Mouse (Mus musculus): Measurements from ENCODE around the gene Slc7a6.

The Slc7a6 gene

GRCm38 (mm10) chr8:106168356-106169016 is at the start of gene Slc7a6:
Gene Slc7a6 (plus strand): TSS chr8:106168857.
- DNase-seq (ENCODE audit: low spot score), result peak; percentile 92

GRCm38 (mm10) chr8:106123443-106123842 is 45.2 kb upstream of the Slc7a6 start:
- DNase-seq (ENCODE audit: low spot score), result no peak

- no peak for DNase-seq (ENCODE audit: low spot score)
Observed at GRCm38 (mm10) chr8:106126055-106126454, 42.6 kb upstream of the Slc7a6 start.

GRCm38 (mm10) chr8:106127054-106127453 is 41.6 kb upstream of the Slc7a6 start:
- no peak for DNase-seq (ENCODE audit: low spot score)

- no peak for DNase-seq (ENCODE audit: low spot score)
Observed at GRCm38 (mm10) chr8:106127882-106128410, 40.7 kb upstream of the Slc7a6 start.

GRCm38 (mm10) chr8:106129232-106129930 is 39.3 kb upstream of the Slc7a6 start:
- no peak for DNase-seq (ENCODE audit: low spot score)

GRCm38 (mm10) chr8:106129997-106130396 is 38.7 kb upstream of the Slc7a6 start:
- DNase-seq (ENCODE audit: low spot score), result no peak

- no peak for DNase-seq (ENCODE audit: low spot score)
Observed at GRCm38 (mm10) chr8:106130505-106130904, 38.2 kb upstream of the Slc7a6 start.

- no peak for DNase-seq (ENCODE audit: low spot score)
Observed at GRCm38 (mm10) chr8:106131021-106131420, 37.6 kb upstream of the Slc7a6 start.

- DNase-seq (ENCODE audit: low spot score), result no peak
Observed at GRCm38 (mm10) chr8:106131488-106132222, 37.0 kb upstream of the Slc7a6 start.

- no peak for DNase-seq (ENCODE audit: low spot score)
Observed at GRCm38 (mm10) chr8:106132356-106132755, 36.3 kb upstream of the Slc7a6 start.

GRCm38 (mm10) chr8:106133526-106133925 is 35.1 kb upstream of the Slc7a6 start:
- no peak for DNase-seq (ENCODE audit: low spot score)

GRCm38 (mm10) chr8:106133946-106134345 is 34.7 kb upstream of the Slc7a6 start:
- no peak for DNase-seq (ENCODE audit: low spot score)

GRCm38 (mm10) chr8:106134751-106135571 is 33.7 kb upstream of the Slc7a6 start:
- DNase-seq (ENCODE audit: low spot score), result peak; percentile 83

GRCm38 (mm10) chr8:106135672-106136071 is 33.0 kb upstream of the Slc7a6 start:
- DNase-seq (ENCODE audit: low spot score), result no peak

GRCm38 (mm10) chr8:106136156-106137130 is 32.2 kb upstream of the Slc7a6 start, which contains the start of gene Esrp2:
Gene Esrp2 (minus strand): TSS chr8:106136974.
- peak; percentile 61 for DNase-seq (ENCODE audit: low spot score)

- DNase-seq (ENCODE audit: low spot score), result no peak
Observed at GRCm38 (mm10) chr8:106137218-106137905, 31.3 kb upstream of the Slc7a6 start.

GRCm38 (mm10) chr8:106137906-106138477 is 30.7 kb upstream of the Slc7a6 start:
- peak; percentile 72 for DNase-seq (ENCODE audit: low spot score)

GRCm38 (mm10) chr8:106138616-106139015 is 30.0 kb upstream of the Slc7a6 start:
- no peak for DNase-seq (ENCODE audit: low spot score)
